Mouse (Mus musculus): ENCODE data around the gene Tspan1. TPM values are rescaled to one million over a fixed set of nuclear protein-coding genes. Genes with fewer than 3 reads are reported as not detected.
A peak's percentile ranks its signal among the peaks of the same experiment; 100 is the strongest.

The Tspan1 gene
- polyA plus RNA-seq, 1 experiment from 2014 or later, result 35.7 TPM

- no peak overlapping the region for H3K27ac ChIP-seq
- WGBS, result 76% methylated on average over 1 of the region's 1 CpGs
- H3K9me3 ChIP-seq, result no peaks in the 10 kb centered on the region
- no peaks in the 10 kb centered on the region for H3K27me3 ChIP-seq (replicated peaks)
- no peaks in the 10 kb centered on the region for H3K36me3 ChIP-seq
- H3K4me3 ChIP-seq (replicated peaks), result no peak overlapping the region
- H3K4me1 ChIP-seq (replicated peaks), result peaks cover 7% of the 10 kb centered on the region; the same call in 1 of the 2 replicates
- ATAC-seq, result no peak
- no peak overlapping the region for H3K4me2 ChIP-seq (replicated peaks)
- no peak overlapping the region for H3K9ac ChIP-seq
Measured at GRCm38 (mm10) chr4:116141736-116142135, 25.7 kb downstream of the Tspan1 start.

DNA sequence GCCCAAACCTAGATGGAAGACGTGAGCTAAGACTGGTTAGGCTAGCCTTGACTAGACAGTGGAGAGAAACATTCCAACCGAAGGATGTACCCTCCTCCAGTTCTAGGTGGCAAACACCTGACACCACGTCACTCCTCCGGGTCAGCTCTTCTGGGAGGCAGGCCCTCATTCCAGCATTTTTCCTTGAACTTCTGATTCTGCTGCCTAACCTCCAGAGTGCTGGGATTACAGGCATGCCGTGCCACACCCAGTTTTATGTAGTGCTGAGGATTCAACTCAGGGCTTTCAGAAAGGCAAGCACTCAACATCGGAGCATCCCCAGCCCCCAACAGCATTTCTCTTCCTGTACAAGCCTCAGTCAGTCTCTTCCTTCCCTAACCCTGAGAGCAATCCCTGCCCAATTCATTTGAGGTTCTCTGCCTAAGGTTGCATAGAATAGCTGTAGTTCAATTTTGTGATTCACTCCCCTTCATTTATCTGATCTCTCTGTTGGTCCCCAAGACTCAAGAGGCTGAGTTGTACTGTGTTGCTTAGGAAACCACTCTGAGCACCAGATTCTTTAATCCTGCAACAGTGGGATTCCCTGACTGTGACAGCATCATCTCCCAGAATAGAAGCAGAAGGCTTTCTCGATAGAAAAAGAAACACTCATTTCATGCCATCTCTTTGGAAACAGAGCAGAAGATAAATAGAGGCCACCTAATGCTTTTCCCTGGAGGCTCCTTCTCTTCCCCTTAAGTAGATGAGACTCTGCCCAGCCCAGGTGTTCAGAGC lies 26.4 kb downstream of the Tspan1 start:
- no peak overlapping the region for H3K27ac ChIP-seq
- WGBS, result 73% methylated on average over 7 of the region's 7 CpGs
- no peak for ATAC-seq

GRCm38 (mm10) chr4:116137421-116137996 lies 29.9 kb downstream of the Tspan1 start:
- Histone ChIP-seq H3K36me3 (no peaks in the 10 kb centered on the region), H3K4me3 (replicated peaks) (no peak overlapping the region), H3K9ac (no peak overlapping the region), H3K9me3 (no peaks in the 10 kb centered on the region), H3K4me1 (replicated peaks) (no peaks in the 10 kb centered on the region), H3K4me2 (replicated peaks) (no peak overlapping the region), H3K27me3 (replicated peaks) (no peaks in the 10 kb centered on the region), H3K27ac (no peak overlapping the region)
- WGBS, result 43% methylated on average over 13 of the region's 13 CpGs
- no peak for ATAC-seq

More for the DNA sequence above, 26.4 kb downstream of the Tspan1 start:
- Histone ChIP-seq H3K27me3 (replicated peaks) (no peaks in the 10 kb centered on the region), H3K9me3 (no peaks in the 10 kb centered on the region), H3K4me2 (replicated peaks) (no peak overlapping the region), H3K4me3 (replicated peaks) (no peak overlapping the region), H3K36me3 (no peaks in the 10 kb centered on the region), H3K4me1 (replicated peaks) (peaks cover 7% of the 10 kb centered on the region; the same call in 1 of the 2 replicates), H3K9ac (no peak overlapping the region)

- Histone ChIP-seq H3K4me2 (replicated peaks) (no peak overlapping the region), H3K9ac (no peak overlapping the region), H3K36me3 (no peaks in the 10 kb centered on the region), H3K9me3 (no peaks in the 10 kb centered on the region), H3K27me3 (replicated peaks) (no peaks in the 10 kb centered on the region), H3K4me1 (replicated peaks) (no peaks in the 10 kb centered on the region), H3K4me3 (replicated peaks) (no peak overlapping the region), H3K27ac (no peak overlapping the region)
- WGBS, result 36% methylated on average over 2 of the region's 2 CpGs
- ATAC-seq, result peak; percentile 48; the same call in 1 of the 2 replicates
Measured at GRCm38 (mm10) chr4:116134990-116135389, 32.4 kb downstream of the Tspan1 start.

DNA sequence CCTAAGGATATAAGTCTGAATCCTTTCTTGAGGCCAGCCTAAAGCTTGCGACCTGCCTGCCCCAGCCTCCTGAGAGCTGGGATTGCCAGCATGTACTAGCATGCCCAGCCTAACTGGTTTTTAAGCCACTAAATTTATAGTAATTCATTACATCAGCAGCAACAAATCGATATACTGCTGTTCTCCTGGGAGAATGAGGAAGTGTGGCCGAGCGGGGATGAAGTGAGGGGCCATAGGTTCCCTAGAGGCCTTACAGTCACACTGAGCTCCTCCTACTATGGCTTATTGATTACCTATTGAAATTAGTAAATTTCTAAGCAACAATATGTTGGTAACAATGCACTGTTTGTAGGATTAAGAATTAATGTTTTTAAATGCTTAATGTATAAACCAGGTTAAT lies 34.3 kb downstream of the Tspan1 start:
- Histone ChIP-seq H3K9ac (no peak overlapping the region), H3K4me1 (replicated peaks) (no peaks in the 10 kb centered on the region), H3K4me3 (replicated peaks) (no peak overlapping the region), H3K4me2 (replicated peaks) (no peak overlapping the region), H3K36me3 (no peaks in the 10 kb centered on the region), H3K27ac (no peak overlapping the region), H3K27me3 (replicated peaks) (no peaks in the 10 kb centered on the region), H3K9me3 (no peaks in the 10 kb centered on the region)
- 83% methylated on average over 4 of the region's 4 CpGs for WGBS
- no peak for ATAC-seq

DNA sequence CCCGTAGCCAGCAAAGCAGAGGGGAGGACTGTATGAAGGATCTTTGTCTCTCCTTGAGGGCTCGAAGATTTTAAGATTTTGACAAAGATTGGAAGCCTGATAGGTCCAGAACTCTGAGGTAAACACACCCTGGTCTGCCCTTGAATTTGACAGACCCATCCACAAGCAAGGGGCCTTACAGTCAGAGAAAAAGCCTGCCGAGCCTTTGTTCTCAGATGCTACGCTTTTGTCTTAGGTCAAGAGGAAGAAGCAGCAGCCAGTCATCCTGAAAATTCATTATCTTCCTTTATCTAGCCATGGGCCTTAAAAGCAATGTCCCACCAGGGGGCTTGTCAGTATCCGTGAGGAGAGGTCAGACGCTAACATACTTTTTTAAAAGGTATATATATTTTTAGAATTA lies 39.4 kb downstream of the Tspan1 start:
- Histone ChIP-seq H3K36me3 (no peaks in the 10 kb centered on the region), H3K27me3 (replicated peaks) (no peaks in the 10 kb centered on the region), H3K4me1 (replicated peaks) (peaks cover 6% of the 10 kb centered on the region), H3K9me3 (no peaks in the 10 kb centered on the region), H3K27ac (no peak overlapping the region), H3K4me3 (replicated peaks) (no peak overlapping the region), H3K4me2 (replicated peaks) (no peak overlapping the region), H3K9ac (no peak overlapping the region)
- 81% methylated on average over 6 of the region's 6 CpGs for WGBS
- ATAC-seq, result no peak

- 76% methylated on average over 4 of the region's 4 CpGs for WGBS
- H3K27ac ChIP-seq, result no peak overlapping the region
Measured at GRCm38 (mm10) chr4:116125803-116126386, 41.5 kb downstream of the Tspan1 start.

DNA sequence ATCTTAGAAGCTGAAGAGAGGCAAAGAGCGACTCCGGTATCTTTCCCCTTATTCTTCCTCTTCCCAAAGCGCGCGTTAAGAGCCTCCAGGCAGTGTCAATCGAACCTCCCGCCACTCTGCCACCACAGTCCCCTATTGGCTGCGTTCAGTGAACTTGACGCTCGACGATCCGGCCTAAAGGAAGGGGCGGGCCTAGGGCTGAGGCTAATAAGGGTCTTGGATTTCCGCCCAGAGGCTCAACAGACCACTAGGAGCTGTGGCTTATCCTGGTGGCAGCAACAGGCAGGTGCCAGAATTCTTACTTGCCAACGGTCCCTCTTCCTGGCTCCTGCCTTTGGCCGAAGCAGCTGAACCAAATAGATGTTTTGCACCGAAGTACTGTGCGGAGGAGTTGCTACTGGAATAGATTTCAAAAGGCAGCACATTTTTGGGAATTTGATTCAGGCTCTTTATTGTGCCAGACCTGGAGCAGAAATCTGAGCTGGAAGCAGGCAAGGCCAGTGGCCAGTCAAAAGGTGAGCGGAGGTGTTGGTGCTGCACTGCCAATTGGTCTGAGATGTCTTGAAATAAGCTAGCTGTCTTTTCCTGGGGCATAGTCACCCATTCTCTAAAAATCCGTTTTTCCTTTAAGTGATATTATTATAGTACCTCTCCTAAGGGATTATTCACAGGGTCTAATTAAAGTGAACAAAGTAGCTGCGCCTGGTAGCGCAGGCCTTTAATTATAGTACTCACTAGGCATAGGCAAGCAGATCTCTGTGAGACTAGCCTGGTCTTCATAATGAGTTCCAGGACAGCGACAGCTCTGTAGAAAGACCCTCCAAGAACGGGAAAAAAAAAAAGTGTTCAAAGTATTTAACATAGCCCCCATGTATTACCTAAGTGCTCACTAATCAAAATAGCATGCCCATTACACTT lies 43.5 kb downstream of the Tspan1 start, which contains the start of the genes Rad54l and Pomgnt1:
TSS of gene Rad54l (minus strand) at position 89 of the 918 bp plus-strand sequence.
TSS of gene Pomgnt1 (plus strand) at position 239 of the 918 bp plus-strand sequence.
- H3K4me3 ChIP-seq (replicated peaks), result peak within 1 kb of the TSS; percentile 47
- H3K36me3 ChIP-seq, result no peaks in the 10 kb centered on the region
- peak within 1 kb of the TSS; percentile 62 for H3K27ac ChIP-seq
- H3K4me2 ChIP-seq (replicated peaks), result peak within 1 kb of the TSS; percentile 67
- peak within 1 kb of the TSS; percentile 55 for H3K9ac ChIP-seq
- 4% methylated on average over 24 of the region's 24 CpGs for WGBS
- no peaks in the 10 kb centered on the region for H3K27me3 ChIP-seq (replicated peaks)
- peaks cover 8% of the 10 kb centered on the region for H3K4me1 ChIP-seq (replicated peaks)
- H3K9me3 ChIP-seq, result no peaks in the 10 kb centered on the region
- ATAC-seq, result peak; percentile 98

More at GRCm38 (mm10) chr4:116125803-116126386, 41.5 kb downstream of the Tspan1 start:
- H3K36me3 ChIP-seq, result no peaks in the 10 kb centered on the region
- peaks cover 8% of the 10 kb centered on the region for H3K4me1 ChIP-seq (replicated peaks)
- no peak overlapping the region for H3K9ac ChIP-seq
- no peaks in the 10 kb centered on the region for H3K9me3 ChIP-seq
- no peak for ATAC-seq
- H3K4me2 ChIP-seq (replicated peaks), result no peak overlapping the region
- H3K4me3 ChIP-seq (replicated peaks), result no peak overlapping the region
- no peaks in the 10 kb centered on the region for H3K27me3 ChIP-seq (replicated peaks)

GRCm38 (mm10) chr4:116122762-116123161 lies 44.6 kb downstream of the Tspan1 start:
- Histone ChIP-seq H3K4me1 (replicated peaks) (peaks cover 8% of the 10 kb centered on the region), H3K4me3 (replicated peaks) (peak overlapping the region; percentile 47), H3K4me2 (replicated peaks) (peak overlapping the region; percentile 67), H3K36me3 (no peaks in the 10 kb centered on the region), H3K27ac (peak overlapping the region; percentile 6; the same call in 1 of the 2 replicates), H3K9me3 (no peaks in the 10 kb centered on the region), H3K27me3 (replicated peaks) (no peaks in the 10 kb centered on the region), H3K9ac (peak overlapping the region; percentile 55)
- 5% methylated on average over 1 of the region's 1 CpGs for WGBS
- peak; percentile 9; the same call in 1 of the 2 replicates for ATAC-seq
